Mouse (Mus musculus) frontal cortex, adult 2 months (tissue): ENCODE results near the gene Cdr2l. TPM values are rescaled to one million over a fixed set of nuclear protein-coding genes. Genes with fewer than 3 reads are reported as not detected.

Experiments
- DNase-seq, 2 experiments: peaks; one replicate each; pipeline ENCODE4 v3.0.0; 2022; ENCODE audit warnings: low spot score in 1 of 2; ENCODE audit errors: extremely low spot score in 1 of 2
- polyA plus RNA-seq: library from polyadenylated mRNA; depleted of rRNA; stranded (reverse); fragments of >200 nt; gene quantifications from 2 replicates; pipeline ENCODE4 v1.2.3, GENCODE M21; 2012

The Cdr2l gene
- polyA plus RNA-seq, 1 experiment = 22.7 TPM

GRCm38 (mm10) chr11:115400630-115401391 lies 19.1 kb downstream of the Cdr2l start:
- peak in 1 of 2 experiments; percentile 60 for DNase-seq

- DNase-seq = peak; percentile 56 to 88
These were observed 21.8 kb downstream of the Cdr2l start, which contains the start of gene Mrpl58 for GRCm38 (mm10) chr11:115403338-115404124. TSS of gene Mrpl58 (plus strand) at chr11:115403752.

- no peak for DNase-seq
These were observed 24.0 kb downstream of the Cdr2l start for GRCm38 (mm10) chr11:115405723-115406122.

GRCm38 (mm10) chr11:115406858-115407401 lies 25.2 kb downstream of the Cdr2l start:
- no peak for DNase-seq

- no peak for DNase-seq
These were observed 26.7 kb downstream of the Cdr2l start for GRCm38 (mm10) chr11:115408266-115408920.

GRCm38 (mm10) chr11:115409556-115409955 lies 27.8 kb downstream of the Cdr2l start:
- DNase-seq = no peak

GRCm38 (mm10) chr11:115419531-115420237 lies 38.0 kb downstream of the Cdr2l start, which contains the start of the genes Atp5h and Kctd2:
TSS of gene Atp5h (minus strand) at chr11:115419962.
TSS of gene Kctd2 (plus strand) at chr11:115420128.
- DNase-seq = peak; percentile 92 to 95

GRCm38 (mm10) chr11:115420336-115421190 lies 38.8 kb downstream of the Cdr2l start:
- peak; percentile 35 to 51 for DNase-seq

GRCm38 (mm10) chr11:115421328-115421727 lies 39.6 kb downstream of the Cdr2l start:
- DNase-seq = peak in 1 of 2 experiments; percentile 39

- DNase-seq = no peak
These were observed 40.3 kb downstream of the Cdr2l start for GRCm38 (mm10) chr11:115421972-115422371.

- no peak for DNase-seq
These were observed 41.4 kb downstream of the Cdr2l start for GRCm38 (mm10) chr11:115423091-115423490.

- DNase-seq = no peak
These were observed 43.0 kb downstream of the Cdr2l start for GRCm38 (mm10) chr11:115424666-115425065.

GRCm38 (mm10) chr11:115425671-115426070 lies 44.0 kb downstream of the Cdr2l start:
- no peak for DNase-seq

- peak; percentile 70 to 88 for DNase-seq
These were observed 46.0 kb downstream of the Cdr2l start for GRCm38 (mm10) chr11:115427482-115428331.

GRCm38 (mm10) chr11:115429307-115429706 lies 47.6 kb downstream of the Cdr2l start:
- DNase-seq = peak in 1 of 2 experiments; percentile 59

GRCm38 (mm10) chr11:115430561-115430960 lies 48.8 kb downstream of the Cdr2l start:
- DNase-seq = no peak

- DNase-seq = no peak
These were observed 51.1 kb downstream of the Cdr2l start for GRCm38 (mm10) chr11:115432814-115433213.

- DNase-seq = no peak
These were observed 51.6 kb downstream of the Cdr2l start for GRCm38 (mm10) chr11:115433342-115433741.
